Mouse (Mus musculus): ENCODE data around the gene Sfxn1.

- no peak for TF ChIP-seq CTCF (IDR thresholded peaks at IDR 0.05; ENCODE audit: borderline replicate concordance, insufficient read depth, low read length)
- TF ChIP-seq POLR2A (IDR thresholded peaks at IDR 0.05; ENCODE audit: low read depth, low read length) = no peak
Observed at GRCm38 (mm10) chr13:54102061-54102460, 30.4 kb downstream of the Sfxn1 start.
